Mouse (Mus musculus): ENCODE data around the gene Wfdc2. TPM values are rescaled to one million over a fixed set of nuclear protein-coding genes. Genes with fewer than 3 reads are reported as not detected.
"Not testable (repeated sequence)": the region's sequence is repeated elsewhere in the genome, so short reads cannot be mapped to it uniquely, and the experiment has no call there.

Wfdc2 gene
- polyA plus RNA-seq, 1 experiment from 2014 or later, result 2.6 TPM

DNA sequence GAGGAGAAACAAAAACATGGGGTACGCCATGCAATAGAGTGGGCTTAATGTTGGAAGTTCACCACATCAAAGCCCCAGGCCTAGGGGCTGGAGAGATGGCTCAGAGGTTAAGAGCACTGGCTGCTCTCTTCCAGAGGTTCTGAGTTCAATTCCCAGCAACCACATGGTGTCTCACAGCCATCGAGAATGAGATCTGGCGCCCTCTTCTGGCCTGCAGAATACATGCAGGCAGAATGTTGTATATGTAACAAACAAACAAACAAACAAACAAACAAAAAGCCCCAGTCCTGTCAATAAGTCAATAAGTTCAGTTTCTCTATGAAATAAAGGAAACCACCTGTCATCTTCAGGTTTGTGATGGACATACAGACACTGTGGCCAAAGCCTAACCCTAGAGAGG lies 38.0 kb downstream of the Wfdc2 start:
- no peak overlapping the region for H3K4me3 ChIP-seq
- no peak overlapping the region for H3K9ac ChIP-seq
- H3K27me3 ChIP-seq (replicated peaks), result no peaks in the 10 kb centered on the region
- 63% methylated on average over 3 of the region's 3 CpGs for WGBS
- H3K27ac ChIP-seq, result no peak overlapping the region
- no peak overlapping the region for H3K4me2 ChIP-seq
- no peaks in the 10 kb centered on the region for H3K36me3 ChIP-seq (replicated peaks)
- H3K9me3 ChIP-seq, result no peaks in the 10 kb centered on the region
- H3K4me1 ChIP-seq, result no peaks in the 10 kb centered on the region
- ATAC-seq (replicated peaks), result no peak

DNA sequence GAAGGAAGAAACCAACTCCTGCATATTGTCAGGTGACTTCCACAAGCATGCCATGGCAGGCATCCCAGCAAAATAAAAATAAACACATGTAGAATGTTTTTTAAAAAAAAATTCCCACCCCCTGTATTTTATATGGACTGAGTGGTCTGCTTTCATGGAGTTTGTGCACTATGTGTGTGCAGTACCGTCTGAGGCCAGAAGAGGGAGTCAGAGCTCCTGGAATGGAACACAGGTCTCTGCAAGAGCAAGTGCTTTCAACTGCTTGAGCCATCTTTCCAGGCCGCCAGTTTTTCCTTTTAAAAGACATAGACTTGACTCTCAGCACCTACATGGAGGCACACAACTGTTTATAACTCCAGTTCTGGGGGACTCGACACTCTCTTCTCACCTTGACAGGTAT lies 41.3 kb downstream of the Wfdc2 start:
- Histone ChIP-seq H3K36me3 (replicated peaks) (no peaks in the 10 kb centered on the region), H3K27ac (no peak overlapping the region), H3K4me3 (no peak overlapping the region), H3K9ac (no peak overlapping the region), H3K27me3 (replicated peaks) (no peaks in the 10 kb centered on the region), H3K4me2 (no peak overlapping the region), H3K4me1 (no peaks in the 10 kb centered on the region), H3K9me3 (no peaks in the 10 kb centered on the region)
- ATAC-seq (replicated peaks), result no peak
- 94% methylated on average over 3 of the region's 3 CpGs for WGBS

DNA sequence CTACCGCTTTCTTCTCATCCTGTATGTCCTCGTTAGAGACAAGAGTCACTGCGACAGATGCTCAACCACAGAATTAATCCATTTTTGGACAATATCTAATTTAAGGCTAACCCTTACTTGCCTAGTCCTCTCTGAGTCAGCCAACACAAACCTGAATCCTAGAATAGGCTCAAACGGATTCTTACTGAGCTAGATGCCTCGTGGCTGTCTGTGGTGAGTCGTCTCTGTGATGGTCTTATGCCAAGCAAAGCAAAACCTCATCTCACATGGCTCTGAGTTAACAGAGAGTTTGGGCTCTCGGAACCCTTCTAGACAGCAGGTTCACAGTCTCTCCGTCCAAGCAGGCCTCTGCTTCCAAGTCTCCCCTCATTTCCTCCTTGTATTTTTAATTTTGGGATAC lies 42.2 kb downstream of the Wfdc2 start:
- Histone ChIP-seq H3K27me3 (replicated peaks) (no peaks in the 10 kb centered on the region), H3K4me2 (no peak overlapping the region), H3K4me1 (no peaks in the 10 kb centered on the region), H3K4me3 (no peak overlapping the region), H3K27ac (no peak overlapping the region), H3K9ac (no peak overlapping the region), H3K9me3 (no peaks in the 10 kb centered on the region), H3K36me3 (replicated peaks) (no peaks in the 10 kb centered on the region)
- ATAC-seq (replicated peaks), result no peak
- WGBS, result 90% methylated on average over 8 of the region's 8 CpGs

DNA sequence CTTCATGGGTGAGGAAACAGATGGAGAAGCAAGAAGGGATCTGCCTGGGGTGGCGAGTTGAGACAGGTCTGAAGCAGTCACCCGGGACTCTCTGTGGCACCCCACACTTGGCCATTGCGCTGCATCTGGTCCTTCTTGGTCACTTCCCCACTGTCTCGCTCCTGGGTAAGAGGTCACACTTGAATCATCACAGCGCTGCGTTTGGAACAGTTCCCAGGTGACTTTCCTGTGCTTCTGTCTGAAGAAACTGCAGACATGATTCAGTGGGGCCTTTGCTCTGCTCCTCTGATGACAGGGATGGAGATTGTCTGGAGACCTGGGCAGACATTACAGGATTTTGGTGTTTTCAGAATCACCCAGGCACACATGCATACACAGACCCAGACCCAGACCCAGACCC lies 46.6 kb downstream of the Wfdc2 start:
- Histone ChIP-seq H3K4me1 (no peaks in the 10 kb centered on the region), H3K4me2 (no peak overlapping the region)
- WGBS, result 82% methylated on average over 6 of the region's 6 CpGs

DNA sequence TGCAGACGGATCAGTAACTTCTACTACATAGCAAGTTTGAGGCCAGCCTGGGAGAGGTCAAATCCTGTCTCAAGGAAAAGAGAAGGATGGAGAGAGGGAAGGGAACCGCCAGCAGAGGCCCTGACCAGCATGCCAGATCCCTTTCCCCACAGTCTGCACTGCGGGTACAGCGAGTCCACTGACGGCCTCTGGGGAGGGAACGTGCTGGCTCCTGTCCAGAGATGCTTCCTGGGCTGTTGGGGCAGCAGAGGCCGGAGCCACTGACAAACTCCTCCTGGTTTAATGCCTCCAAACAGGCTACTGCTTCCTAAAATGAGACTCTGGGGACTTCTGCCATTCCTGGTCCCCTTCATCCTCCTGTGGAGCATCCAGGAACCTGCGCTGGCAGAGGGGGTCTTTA lies 51.3 kb downstream of the Wfdc2 start, which contains the start of the genes Wfdc6b and Wfdc8:
Gene Wfdc6b (plus strand): TSS at position 52 of the 400 bp plus-strand sequence.
Gene Wfdc8 (minus strand): TSS at position 156 of the 400 bp plus-strand sequence.
- H3K9me3 ChIP-seq; H3K27me3 ChIP-seq (replicated peaks): not testable (repeated sequence)
- 55% methylated on average over 8 of the region's 8 CpGs for whole genome bisulfite sequencing

More for the DNA sequence above, 46.6 kb downstream of the Wfdc2 start:
- no peak overlapping the region for H3K27ac ChIP-seq
- no peaks in the 10 kb centered on the region for H3K9me3 ChIP-seq
- no peak overlapping the region for H3K9ac ChIP-seq
- no peaks in the 10 kb centered on the region for H3K36me3 ChIP-seq (replicated peaks)
- no peak for ATAC-seq (replicated peaks)
- H3K4me3 ChIP-seq, result no peak overlapping the region
- no peaks in the 10 kb centered on the region for H3K27me3 ChIP-seq (replicated peaks)

DNA sequence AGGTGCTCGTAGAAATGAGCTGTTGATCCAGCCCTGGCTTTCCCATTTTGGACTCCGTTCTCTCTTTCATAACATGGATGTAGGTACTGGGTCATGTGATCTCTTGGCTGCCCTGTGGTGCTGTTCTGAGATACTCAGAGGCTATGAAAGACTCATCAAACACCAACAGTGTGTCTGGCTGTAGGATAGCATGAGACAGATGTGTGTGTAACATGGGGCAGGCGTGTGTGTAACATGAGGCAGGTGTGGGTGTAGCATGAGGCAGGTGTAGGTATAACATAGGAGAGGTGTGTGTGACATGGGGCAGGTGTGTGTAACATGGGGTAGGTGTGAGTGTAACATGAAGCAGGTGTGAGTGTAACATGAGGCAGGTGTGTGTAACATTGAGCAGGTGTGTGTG lies 53.2 kb downstream of the Wfdc2 start:
- Histone ChIP-seq H3K27me3 (replicated peaks) (no peaks in the 10 kb centered on the region), H3K9ac (no peak overlapping the region), H3K4me1 (no peaks in the 10 kb centered on the region), H3K4me2 (no peak overlapping the region), H3K27ac (no peak overlapping the region), H3K36me3 (replicated peaks) (no peaks in the 10 kb centered on the region), H3K4me3 (no peak overlapping the region), H3K9me3 (no peaks in the 10 kb centered on the region)
- WGBS, result 90% methylated on average over 3 of the region's 3 CpGs
- ATAC-seq (replicated peaks), result no peak

More for the DNA sequence above, 51.3 kb downstream of the Wfdc2 start, which contains the start of the genes Wfdc6b and Wfdc8:
- not testable (repeated sequence) for H3K9ac ChIP-seq; H3K4me1 ChIP-seq; H3K36me3 ChIP-seq (replicated peaks); H3K4me2 ChIP-seq; H3K27ac ChIP-seq; H3K4me3 ChIP-seq; ATAC-seq (replicated peaks)

Other genes starting within 250 kb of the Wfdc2 start
- not detected in 2 replicates for gene Svs6, start 245.7 kb upstream of the Wfdc2 start, polyA plus RNA-seq (2015; fragmentation: Nextera tagmentation; extraction: Ambion mirVana)
- not detected in 2 replicates for gene Svs5, start 229.7 kb upstream of the Wfdc2 start, polyA plus RNA-seq (2015; fragmentation: Nextera tagmentation; extraction: Ambion mirVana)
- not detected in 2 replicates for gene Slpi, start 173.3 kb upstream of the Wfdc2 start, polyA plus RNA-seq (2015; fragmentation: Nextera tagmentation; extraction: Ambion mirVana)
- gene Rbpjl, start 159.3 kb upstream of the Wfdc2 start, polyA plus RNA-seq (2015; fragmentation: Nextera tagmentation; extraction: Ambion mirVana), result 0.05 TPM in 1 of 2 replicates, not detected in the other
- 0.65 and 0.89 TPM in 2 replicates for gene Matn4, start 157.3 kb upstream of the Wfdc2 start, polyA plus RNA-seq (2015; fragmentation: Nextera tagmentation; extraction: Ambion mirVana)
- 6.7 and 7.1 TPM in 2 replicates for gene Sdc4, start 118.5 kb upstream of the Wfdc2 start, polyA plus RNA-seq (2015; fragmentation: Nextera tagmentation; extraction: Ambion mirVana)
- 87.9 and 90.5 TPM in 2 replicates for gene Sys1, start 105.4 kb upstream of the Wfdc2 start, polyA plus RNA-seq (2015; fragmentation: Nextera tagmentation; extraction: Ambion mirVana)
- 2.4 and 3.5 TPM in 2 replicates for gene Gm20458, start 101.4 kb upstream of the Wfdc2 start, polyA plus RNA-seq (2015; fragmentation: Nextera tagmentation; extraction: Ambion mirVana)
- gene Trp53tg5, start 88.7 kb upstream of the Wfdc2 start, polyA plus RNA-seq (2015; fragmentation: Nextera tagmentation; extraction: Ambion mirVana), result not detected in 2 replicates
- gene Dbndd2, start 76.3 kb upstream of the Wfdc2 start, polyA plus RNA-seq (2015; fragmentation: Nextera tagmentation; extraction: Ambion mirVana), result 19.2 and 19.5 TPM in 2 replicates
- 97.7 and 101 TPM in 2 replicates for gene Pigt, start 64.9 kb upstream of the Wfdc2 start, polyA plus RNA-seq (2015; fragmentation: Nextera tagmentation; extraction: Ambion mirVana)
- not detected in 2 replicates for gene Spint3, start 11.0 kb downstream of the Wfdc2 start, polyA plus RNA-seq (2015; fragmentation: Nextera tagmentation; extraction: Ambion mirVana)
- not detected in 2 replicates for gene Wfdc6a, start 23.0 kb downstream of the Wfdc2 start, polyA plus RNA-seq (2015; fragmentation: Nextera tagmentation; extraction: Ambion mirVana)
- not detected in 2 replicates for gene Eppin, start 31.2 kb downstream of the Wfdc2 start, polyA plus RNA-seq (2015; fragmentation: Nextera tagmentation; extraction: Ambion mirVana)
- not detected in 2 replicates for gene Wfdc6b, start 51.1 kb downstream of the Wfdc2 start, polyA plus RNA-seq (2015; fragmentation: Nextera tagmentation; extraction: Ambion mirVana)
- not detected in 2 replicates for gene Wfdc8, start 51.2 kb downstream of the Wfdc2 start, polyA plus RNA-seq (2015; fragmentation: Nextera tagmentation; extraction: Ambion mirVana)
- not detected in 2 replicates for gene Wfdc16, start 76.4 kb downstream of the Wfdc2 start, polyA plus RNA-seq (2015; fragmentation: Nextera tagmentation; extraction: Ambion mirVana)
- gene Wfdc10, start 93.6 kb downstream of the Wfdc2 start, polyA plus RNA-seq (2015; fragmentation: Nextera tagmentation; extraction: Ambion mirVana), result not detected in 2 replicates
- 0.34 TPM in 1 of 2 replicates, not detected in the other for gene Wfdc9, start 94.2 kb downstream of the Wfdc2 start, polyA plus RNA-seq (2015; fragmentation: Nextera tagmentation; extraction: Ambion mirVana)
- not detected in 2 replicates for gene Wfdc11, start 111.7 kb downstream of the Wfdc2 start, polyA plus RNA-seq (2015; fragmentation: Nextera tagmentation; extraction: Ambion mirVana)
- not detected in 2 replicates for gene Wfdc13, start 122.7 kb downstream of the Wfdc2 start, polyA plus RNA-seq (2015; fragmentation: Nextera tagmentation; extraction: Ambion mirVana)
- gene Spint4, start 136.1 kb downstream of the Wfdc2 start, polyA plus RNA-seq (2015; fragmentation: Nextera tagmentation; extraction: Ambion mirVana), result not detected in 2 replicates
- gene Spint5, start 152.9 kb downstream of the Wfdc2 start, polyA plus RNA-seq (2015; fragmentation: Nextera tagmentation; extraction: Ambion mirVana), result not detected in 2 replicates
- 1.3 and 1.9 TPM in 2 replicates for gene Wfdc3, start 183.5 kb downstream of the Wfdc2 start, polyA plus RNA-seq (2015; fragmentation: Nextera tagmentation; extraction: Ambion mirVana)
- gene Dnttip1, start 183.6 kb downstream of the Wfdc2 start, polyA plus RNA-seq (2015; fragmentation: Nextera tagmentation; extraction: Ambion mirVana), result 52.7 and 55.4 TPM in 2 replicates
- gene Ube2c, start 207.5 kb downstream of the Wfdc2 start, polyA plus RNA-seq (2015; fragmentation: Nextera tagmentation; extraction: Ambion mirVana), result 56.6 and 64.4 TPM in 2 replicates
- gene Tnnc2, start 217.6 kb downstream of the Wfdc2 start, polyA plus RNA-seq (2015; fragmentation: Nextera tagmentation; extraction: Ambion mirVana), result not detected in 2 replicates
- gene Snx21, start 223.4 kb downstream of the Wfdc2 start, polyA plus RNA-seq (2015; fragmentation: Nextera tagmentation; extraction: Ambion mirVana), result 34.8 and 40.6 TPM in 2 replicates
- 20.0 and 20.2 TPM in 2 replicates for gene Acot8, start 242.5 kb downstream of the Wfdc2 start, polyA plus RNA-seq (2015; fragmentation: Nextera tagmentation; extraction: Ambion mirVana)
- gene Zswim3, start 242.7 kb downstream of the Wfdc2 start, polyA plus RNA-seq (2015; fragmentation: Nextera tagmentation; extraction: Ambion mirVana), result 17.8 and 18.4 TPM in 2 replicates

Data from midbrain, embryonic 15.5 days (tissue).